Mouse (Mus musculus) c-Kit-negative CD71-positive TER-119-positive erythroid progenitor cells, embryonic 14.5 days (primary cell): Measurements from ENCODE around the gene Hdac9.

Experiments
- DNase-seq: peaks from one replicate; pipeline ENCODE4 v3.0.0-alpha.2; 2013; ENCODE audit warnings: low read depth, low spot score

The Hdac9 gene

DNA sequence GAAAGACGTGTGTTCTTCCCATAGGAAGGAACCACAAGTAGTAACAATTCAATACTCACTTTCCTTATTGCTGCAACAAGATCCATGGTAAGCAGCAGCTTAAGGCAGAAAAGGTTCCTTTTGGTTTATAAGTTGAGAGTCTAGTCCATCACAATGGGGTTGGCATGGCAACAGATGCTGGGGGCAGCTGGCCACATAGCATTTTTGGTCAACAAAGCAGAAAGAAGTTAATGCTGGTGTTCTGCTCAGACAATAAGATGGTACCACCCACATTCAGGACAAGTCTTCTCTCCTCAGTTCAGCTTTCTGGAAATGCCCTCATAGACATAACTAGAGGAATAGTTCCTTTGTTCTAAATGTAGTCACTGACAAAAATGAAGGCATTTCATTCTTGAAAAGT is at the start of gene Hdac9:
Gene Hdac9, minus strand, starts transcription at position 101 of the 400 bp plus-strand sequence.
- no peak for DNase-seq

DNA sequence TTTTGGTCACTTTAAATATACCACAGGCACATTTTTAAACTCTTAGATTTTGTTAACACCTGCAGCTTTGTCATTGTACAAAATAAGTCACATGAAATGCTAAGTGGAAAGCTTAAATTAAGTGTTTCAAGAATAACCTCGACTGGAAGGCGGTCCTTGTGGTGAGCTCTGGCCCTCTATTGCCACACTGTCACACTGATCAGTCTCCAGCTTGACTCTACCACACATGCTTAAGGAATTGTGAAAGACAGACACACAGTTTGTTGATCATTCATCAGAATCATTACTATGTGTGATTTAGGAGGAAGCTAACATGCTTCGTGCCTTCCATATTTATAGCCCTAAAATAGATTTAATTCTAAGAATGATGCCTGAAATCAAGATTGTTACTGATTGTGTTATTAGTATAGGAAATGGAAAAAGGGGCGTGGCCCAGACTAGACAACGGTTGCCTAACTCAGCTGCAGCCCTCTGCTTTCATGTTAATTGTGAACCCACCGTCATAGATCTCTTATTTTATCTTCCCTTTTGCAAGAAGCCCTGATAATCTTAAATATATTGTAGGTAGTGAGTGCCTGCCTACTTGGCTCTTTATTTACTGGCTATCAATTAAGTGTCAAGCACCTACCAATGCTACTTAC is 32.3 kb upstream of the Hdac9 start:
- DNase-seq, result no peak

DNA sequence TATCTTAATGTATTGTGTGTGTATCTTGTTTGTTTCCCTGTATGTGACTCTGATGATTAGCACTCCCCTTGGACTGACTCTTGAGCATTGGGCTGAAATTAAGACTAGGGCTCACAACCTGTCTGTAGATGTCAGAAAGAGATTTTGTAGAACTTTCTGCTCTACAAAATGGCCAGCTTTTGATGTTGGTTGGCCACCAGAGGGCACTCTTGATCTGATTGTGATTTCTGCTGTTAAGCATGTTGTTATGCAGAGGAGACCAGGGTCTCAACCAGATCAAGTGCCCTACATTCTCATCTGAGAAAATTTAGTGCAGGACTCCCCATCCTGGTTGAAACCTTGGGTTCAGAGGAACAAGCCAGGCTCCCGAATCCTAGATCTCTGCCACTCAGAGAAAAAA is 21.0 kb upstream of the Hdac9 start:
- DNase-seq, result no peak

DNA sequence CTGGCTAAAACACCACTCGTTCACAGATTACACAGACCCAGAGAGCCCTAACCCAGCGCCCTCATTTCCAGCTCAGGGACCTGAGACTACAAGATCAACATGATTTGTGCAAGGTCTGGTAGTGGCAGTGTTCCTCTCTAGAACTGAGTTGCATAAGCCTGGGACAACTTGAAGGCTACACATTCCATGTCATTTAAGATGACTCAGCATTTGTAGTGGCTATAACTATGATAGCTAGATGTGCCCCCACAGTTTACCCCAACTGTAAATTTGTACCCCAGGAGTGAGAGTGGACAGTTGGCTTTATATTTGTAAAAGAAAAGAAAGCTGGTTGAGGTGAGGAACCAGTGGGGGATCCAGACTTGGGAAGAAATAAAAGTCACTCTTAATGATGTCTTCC is 8.9 kb downstream of the Hdac9 start:
- no peak for DNase-seq

DNA sequence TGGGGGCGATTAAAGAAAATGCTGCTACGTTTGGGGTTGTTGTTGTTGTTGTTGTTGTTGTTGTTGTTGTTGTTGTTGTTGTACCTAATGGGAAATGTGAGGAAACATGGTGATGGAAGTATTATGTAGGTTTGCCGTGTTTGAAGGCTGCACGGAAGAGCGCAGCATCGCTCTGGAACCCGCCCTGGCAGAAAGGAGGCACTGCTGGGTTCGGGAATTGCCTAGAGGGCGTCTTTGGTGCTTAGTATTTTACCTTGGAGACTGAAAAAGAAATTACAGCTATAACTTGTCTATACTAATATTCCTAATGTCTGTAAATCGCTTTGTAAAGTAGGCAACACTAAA is 9.4 kb downstream of the Hdac9 start:
- DNase-seq, result no peak

DNA sequence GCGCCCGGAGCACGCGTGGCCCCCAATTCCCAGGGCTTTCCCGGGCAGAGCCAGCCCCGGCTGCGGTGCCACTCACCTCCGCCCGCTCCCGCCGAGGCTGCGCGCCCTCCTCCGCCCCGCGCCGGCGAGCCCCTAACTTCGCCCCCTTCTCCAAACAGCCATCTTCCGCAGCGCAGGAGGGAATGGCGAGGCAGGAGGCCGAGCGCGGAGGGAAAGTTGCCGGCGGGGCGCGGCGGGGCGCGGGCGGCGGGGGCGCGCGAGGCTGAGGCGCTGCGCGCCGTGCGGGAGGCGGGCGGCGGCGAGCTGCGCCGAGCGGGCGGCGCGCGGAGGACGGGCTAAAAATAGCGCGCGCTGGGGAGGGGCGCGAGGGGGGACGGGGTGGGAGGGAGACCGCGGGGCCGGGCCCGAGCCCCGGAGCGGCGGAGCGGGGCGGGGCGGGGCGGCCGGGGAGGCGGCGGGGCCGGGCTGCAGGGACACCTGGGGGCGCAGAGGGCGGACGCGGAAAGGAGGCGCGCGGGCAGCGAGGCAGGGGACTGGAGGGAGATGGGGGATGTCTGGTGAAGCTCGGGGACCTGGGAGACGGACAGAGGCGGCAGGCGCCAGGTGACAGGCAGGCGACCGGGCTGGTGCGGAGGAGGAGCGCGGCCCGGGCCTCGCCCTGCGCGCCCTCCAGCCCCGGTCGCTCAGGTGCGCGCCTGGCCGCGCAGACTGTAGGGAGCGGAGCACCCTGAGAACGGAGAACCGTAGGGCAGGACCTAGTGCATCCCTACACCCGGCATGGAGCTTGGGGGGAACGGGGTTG is 10.0 kb downstream of the Hdac9 start:
- no peak for DNase-seq

DNA sequence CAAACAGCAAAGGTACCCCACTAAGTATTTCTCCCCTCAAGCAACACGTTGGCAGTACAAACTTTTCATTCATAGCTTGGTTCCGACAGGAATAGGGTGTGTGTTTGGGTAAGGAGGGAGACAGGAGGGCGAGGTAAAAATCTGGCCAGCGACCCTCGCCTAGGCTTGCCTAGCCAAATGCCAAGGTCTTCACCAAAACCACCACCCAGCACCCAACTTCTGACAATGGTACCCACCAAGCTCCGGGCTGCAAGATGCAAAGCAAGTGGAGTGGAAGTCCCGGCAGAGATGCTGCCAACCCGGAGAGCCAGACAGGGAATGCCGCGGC is 10.6 kb downstream of the Hdac9 start:
- no peak for DNase-seq

DNA sequence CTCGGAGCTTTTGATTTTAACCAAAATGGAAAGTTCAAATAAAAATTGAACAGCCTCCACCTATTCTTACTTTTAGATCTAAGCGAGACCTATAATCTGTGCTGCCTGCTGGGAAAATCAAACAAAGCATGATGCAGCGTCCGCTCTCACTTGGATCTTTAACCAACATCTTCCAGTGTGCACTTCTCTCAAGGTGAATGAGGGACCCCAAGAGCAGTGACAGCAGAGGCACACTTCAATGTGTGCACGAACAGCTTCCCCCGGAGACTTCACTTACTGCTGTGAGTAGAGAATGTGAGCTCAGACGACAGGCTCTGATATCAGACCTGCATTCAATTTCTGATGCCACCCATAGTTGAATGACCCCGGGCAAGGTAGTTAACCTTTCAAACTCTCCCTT is 16.7 kb downstream of the Hdac9 start:
- DNase-seq, result no peak

DNA sequence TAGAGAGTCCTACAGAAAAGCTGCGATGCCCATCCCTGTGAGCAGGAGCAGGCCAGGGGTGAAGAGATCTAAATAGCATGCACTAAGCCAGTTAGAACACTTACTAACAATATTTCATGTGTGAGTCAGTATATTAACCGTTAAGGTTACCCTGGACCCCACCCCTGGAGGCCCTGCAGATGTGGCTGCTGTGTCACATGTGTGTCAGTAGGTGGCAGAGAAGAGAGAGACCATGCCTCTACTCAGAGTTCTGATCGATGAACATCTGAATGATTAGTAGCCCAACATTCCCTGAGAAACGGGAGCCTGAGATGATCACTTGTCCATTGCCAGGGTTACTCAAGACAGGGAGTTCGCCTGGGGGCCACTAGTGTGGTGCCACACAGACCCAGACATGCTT is 22.0 kb downstream of the Hdac9 start:
- no peak for DNase-seq

DNA sequence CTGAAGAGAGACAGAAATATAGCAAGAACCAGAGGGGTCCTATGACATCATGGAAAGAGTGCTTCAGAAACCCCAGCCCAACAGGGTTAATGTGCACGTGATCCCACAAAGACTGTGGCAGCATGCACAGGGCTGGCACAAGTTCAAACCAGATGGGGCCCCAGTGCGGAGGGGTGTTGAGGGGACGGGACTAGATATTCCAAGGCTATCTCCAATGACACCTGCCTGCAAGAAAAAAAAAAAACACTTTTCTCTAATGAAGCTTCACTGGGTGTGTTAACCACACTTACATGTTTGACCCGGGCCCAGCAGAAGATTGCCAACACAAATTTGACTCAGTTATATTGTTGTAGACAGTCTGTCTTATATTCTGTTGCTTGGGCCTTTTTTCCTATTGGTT is 28.2 kb downstream of the Hdac9 start:
- DNase-seq, result no peak

DNA sequence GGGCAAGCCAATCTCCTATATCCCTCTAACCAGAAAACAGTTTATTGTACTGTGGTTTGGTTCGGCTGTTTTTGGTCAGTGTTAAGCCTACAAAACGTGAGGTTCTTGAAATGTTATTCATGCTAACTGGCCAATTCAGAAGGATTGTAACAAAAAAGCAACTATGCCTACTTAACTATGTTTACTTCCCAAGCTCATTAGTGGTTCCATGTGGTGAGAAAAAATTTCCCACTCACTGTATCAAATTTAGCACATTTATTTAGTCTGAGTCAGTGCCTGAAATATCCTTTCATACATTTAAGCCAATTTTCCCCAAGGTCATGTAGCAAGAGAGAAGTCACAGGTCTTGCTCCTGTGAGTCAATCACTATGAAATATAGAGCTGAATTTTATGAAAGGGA is 42.0 kb downstream of the Hdac9 start:
- DNase-seq, result no peak

DNA sequence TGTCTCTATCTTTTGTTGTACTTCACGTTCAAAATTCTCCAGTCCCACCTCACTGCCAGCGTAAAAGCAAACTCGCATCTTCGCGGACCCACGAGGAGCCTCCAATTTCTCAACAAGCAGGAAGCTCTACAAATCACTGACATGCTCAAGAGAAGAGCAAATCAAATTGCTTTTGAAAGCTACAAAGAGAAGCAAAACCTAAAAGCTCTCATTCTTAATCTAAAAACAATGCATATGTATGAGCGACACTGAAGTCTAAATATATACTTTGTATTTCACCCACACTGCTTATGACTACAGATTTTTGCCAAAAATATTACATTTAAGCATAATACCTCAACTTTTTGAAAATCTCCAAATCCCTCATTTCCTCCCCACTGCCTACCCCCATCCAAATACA is 45.9 kb downstream of the Hdac9 start:
- DNase-seq, result no peak

DNA sequence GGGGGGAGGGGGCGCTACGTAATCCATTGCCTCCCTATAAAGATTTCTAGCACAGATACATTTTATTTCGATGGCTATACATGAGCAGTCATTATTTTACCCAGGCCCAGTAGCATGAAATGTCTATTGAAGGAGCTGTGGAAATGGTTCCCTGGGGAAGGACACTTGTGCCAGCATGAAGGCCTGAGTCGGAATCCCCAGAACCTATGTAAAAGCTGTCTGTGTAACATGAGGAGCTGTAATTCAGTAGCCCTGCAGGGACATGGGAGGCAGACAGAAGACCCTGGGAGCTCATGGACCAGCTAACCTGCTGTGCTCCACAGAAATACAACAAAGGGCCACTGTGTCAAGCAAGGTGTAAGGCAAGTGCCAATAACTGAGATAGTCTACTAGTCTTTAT is 75.7 kb downstream of the Hdac9 start:
- DNase-seq, result no peak

DNA sequence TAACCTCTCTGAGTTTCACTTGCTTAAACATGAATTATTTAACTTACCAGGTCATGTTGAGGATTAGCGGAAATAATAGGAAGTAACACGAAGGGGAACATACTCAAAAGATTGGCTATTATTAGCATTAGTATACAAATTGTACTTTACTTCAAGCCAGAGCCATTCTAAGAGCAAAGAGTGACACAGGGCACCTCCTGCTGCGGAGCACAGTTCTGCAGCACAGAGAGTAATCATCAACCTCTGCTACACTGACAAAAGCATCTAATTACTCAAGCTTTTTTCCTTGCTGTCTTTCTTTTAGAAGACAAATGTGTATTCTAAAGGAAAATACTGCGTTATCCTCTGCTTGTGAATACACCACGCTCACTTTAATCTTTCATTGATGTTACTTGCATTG is 79.6 kb downstream of the Hdac9 start:
- no peak for DNase-seq

DNA sequence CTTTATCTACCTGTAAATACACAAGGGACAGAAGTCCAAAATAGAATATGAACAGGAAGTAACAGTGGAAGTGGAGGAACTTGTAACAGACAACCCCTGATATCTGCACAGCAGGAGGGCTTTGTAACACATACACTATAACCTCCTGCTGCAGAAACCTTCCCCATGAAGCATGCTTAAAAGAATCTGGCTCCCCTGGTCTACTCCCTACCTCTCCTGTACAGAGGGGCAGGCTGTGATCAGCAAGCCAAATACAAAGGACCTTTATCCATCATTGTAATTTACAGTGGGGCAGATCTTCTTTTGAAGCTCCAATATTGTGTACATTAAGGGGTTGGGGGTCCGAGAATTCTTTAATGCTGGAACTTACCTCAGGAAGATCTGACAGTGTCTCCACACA is 80.0 kb downstream of the Hdac9 start:
- DNase-seq, result no peak

DNA sequence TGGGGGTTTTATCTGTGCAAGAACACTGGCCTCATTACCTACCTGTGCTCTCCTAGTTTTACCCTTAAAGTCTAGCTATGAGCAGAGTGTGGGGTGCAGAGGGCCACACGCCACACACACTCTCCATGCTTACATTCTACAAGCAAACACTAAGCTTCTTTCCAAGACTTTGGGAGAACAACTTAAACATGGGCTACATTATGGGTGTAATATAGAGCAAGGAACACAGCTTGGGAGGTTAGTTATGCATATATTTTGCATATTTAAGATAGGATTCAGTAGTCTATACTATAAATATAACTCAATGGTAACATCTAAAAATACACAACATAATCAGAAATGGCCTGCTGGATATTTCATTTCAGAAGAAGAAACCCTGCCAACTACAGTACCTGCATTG is 80.8 kb downstream of the Hdac9 start:
- no peak for DNase-seq

DNA sequence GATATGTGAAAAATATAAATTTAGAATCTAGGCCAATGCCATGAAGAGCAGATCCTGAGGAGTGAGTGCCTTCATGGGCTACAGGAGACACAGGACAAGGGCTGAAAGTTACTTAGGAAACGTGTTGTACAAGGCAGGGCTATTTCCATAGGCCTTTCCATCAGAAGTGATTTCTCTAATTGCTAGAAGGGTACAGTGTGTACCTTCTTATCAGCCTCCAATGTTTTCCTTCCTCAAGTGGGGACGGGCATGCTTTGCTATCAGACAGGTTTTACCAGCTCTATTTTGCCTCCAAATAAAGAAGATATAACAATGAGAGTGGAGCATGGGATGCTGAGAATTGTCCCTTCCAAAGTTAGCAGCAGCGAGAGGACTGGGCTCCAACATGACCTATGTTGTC is 81.4 kb downstream of the Hdac9 start:
- DNase-seq, result no peak

DNA sequence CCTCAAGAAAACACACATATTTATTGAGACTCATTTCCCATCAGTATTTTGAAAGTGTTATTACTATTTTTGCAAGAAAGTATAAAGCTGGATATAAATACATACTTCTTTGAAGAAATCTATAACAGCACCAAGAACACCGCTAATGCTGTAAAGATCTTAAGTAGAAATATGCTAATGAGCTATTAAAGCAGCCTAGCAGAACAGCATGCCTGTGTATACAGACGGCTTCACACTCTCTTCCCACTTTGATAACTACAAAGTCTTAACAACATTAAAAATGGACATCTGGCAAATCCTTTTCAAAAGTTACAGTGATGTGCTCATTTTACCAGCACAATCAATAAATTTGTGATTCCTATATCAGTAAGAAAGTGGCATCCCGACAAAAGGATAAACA is 88.2 kb downstream of the Hdac9 start:
- DNase-seq, result no peak

DNA sequence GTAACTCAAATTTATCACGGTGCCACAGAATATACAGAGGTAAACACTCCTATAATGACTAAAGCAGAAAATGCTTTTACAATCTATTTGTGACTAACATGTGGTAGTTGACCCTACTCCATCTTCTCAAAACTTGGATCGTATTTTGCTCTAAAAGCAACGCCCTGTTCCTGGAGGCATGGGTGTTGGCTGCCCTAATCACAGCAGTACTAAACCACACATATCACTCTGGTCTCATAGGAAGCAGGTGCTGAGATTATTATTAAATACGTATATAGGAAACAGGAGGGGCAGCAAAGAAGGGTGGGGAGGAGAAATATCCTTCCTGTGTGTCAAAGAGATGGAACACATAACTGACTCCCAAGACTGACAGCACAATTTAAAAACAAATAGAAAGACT is 90.0 kb downstream of the Hdac9 start:
- no peak for DNase-seq

DNA sequence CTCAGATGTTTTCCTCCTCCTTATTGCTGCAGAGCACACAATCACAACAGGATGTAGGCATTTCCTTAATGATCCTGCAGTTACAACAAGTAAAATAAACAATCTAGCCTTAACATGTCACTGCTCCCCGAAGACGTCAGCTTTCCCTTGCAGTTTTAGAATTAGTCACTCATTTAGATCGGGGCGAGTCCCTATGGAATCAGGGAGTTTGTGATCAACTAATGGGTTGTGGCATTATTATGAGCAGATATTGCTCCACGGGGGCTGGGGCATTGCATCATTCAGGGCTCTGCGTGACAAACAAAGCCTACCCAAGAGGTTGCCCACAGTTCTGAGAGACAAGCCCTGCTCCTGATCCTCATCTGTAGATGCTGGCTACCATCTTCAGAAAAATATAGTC is 96.7 kb downstream of the Hdac9 start:
- no peak for DNase-seq

DNA sequence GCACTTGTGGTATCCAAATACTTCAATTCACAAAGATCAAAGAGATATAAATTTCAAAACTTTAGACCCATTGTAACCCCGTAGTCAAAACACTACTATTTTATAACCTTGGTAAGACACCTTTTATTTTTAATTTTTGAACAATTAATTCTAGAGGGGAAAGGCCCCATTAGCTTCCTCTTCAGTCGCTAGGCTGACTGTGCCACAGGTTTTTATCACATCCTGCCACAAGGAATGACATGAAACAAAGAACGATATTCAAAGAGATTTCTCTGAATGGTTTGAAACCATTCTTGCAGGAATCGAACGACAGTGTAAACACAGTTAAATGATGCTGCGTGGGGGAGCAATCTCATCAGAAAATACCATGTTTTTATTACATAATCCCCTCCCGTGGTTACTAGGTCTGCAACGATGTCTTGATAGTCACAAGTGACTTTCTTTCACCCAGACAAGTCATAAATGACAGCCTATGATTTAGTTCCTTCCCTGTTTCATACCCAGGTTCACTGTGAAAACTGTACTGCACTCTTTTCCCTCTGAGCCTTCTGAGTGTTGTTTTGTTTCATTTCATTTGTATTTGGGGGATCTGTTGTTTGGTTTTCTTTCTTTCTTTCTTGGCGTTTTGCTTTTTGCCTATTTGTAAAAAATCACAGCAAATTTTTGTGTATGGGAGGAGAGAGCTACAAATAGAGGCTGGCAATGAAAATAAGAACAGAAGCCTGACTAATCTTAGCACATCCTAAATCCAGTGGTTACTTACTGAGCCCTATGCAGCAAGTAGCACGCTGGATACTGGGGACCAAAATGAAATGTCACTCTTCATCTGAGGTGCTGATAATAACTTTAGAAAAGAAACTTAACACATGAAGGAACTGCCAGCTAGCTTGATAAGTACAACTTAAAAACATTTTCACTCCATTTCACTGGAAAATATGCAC is 105.0 kb downstream of the Hdac9 start:
- no peak for DNase-seq

DNA sequence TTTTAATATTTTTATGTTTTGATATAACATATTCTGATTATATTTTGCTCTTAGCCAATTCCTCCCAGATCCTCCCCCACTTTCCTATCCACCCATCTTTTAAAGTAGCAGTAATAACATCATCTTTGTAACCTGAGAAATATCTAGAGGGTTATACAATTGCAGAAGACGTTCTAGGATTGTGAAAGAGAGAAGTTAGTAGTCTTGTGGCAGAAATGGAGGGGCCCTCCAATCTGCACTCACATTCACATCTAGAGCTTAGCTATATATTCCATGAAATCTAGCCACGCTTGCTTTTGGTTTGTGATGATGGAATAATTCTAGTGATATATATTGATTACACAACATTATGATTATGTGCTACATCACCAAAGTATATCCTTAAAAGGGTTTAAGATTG is 106.7 kb downstream of the Hdac9 start:
- DNase-seq, result no peak

DNA sequence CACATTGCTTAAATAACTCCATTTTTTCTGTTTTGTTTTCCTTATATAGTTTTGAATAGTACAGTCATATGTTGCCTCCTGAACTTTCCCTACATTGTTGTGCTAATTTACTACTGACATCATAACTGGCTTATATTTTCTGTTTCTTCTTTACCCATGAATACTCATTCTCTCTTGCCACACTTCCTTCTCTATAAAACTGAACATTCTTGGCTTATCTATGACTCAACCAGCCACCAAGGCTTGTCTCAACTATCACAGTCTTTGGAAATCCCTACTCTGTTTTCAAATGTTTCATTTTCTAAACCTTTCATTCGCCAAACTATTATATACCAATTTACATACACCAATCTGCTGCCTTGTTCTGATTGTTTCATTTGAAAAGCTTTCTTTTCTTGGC is 108.7 kb downstream of the Hdac9 start:
- no peak for DNase-seq
